Mouse (Mus musculus) heart, adult 2 months (tissue): ENCODE results near the gene Opn1sw. TPM values are rescaled to one million over a fixed set of nuclear protein-coding genes. Genes with fewer than 3 reads are reported as not detected.
"Not testable (repeated sequence)": the region's sequence is repeated elsewhere in the genome, so short reads cannot be mapped to it uniquely, and the experiment has no call there.

Experiments
- DNase-seq, 2 experiments: peaks; one replicate each; pipeline ENCODE4 v3.0.0; 2021
- H3K27ac ChIP-seq: fragments of 200-600 bp; 2 replicates; pipeline ENCODE4 v1.8.1; 2022
- H3K27me3 ChIP-seq: fragments of 200-500 bp; 2 replicates; pipeline ENCODE4 v1.6.1; 2012; ENCODE audit warnings: mild to moderate bottlenecking, low read length, inconsistent platforms, mixed read lengths; ENCODE audit not compliant: control insufficient read depth, insufficient read depth
- H3K36me3 ChIP-seq: fragments of 200-500 bp; 2 replicates; pipeline ENCODE4 v1.6.1; 2012; ENCODE audit warnings: low read length, inconsistent platforms; ENCODE audit not compliant: control insufficient read depth, insufficient read depth
- H3K4me1 ChIP-seq: fragments of 200-500 bp; 2 replicates; pipeline ENCODE4 v1.6.1; 2011; ENCODE audit warnings: low read length; ENCODE audit not compliant: control insufficient read depth, insufficient read depth
- H3K4me3 ChIP-seq: fragments of 200-600 bp; 2 replicates; pipeline ENCODE4 v1.8.1; 2022
- H3K79me2 ChIP-seq: fragments of 200-500 bp; replicated peaks from 2 replicates; pipeline ENCODE4 v1.6.1; 2012; ENCODE audit warnings: mild to moderate bottlenecking, inconsistent platforms, low read length, moderate library complexity, mixed read lengths; ENCODE audit not compliant: control insufficient read depth, insufficient read depth
- H3K9ac ChIP-seq: fragments of 200-500 bp; 2 replicates; pipeline ENCODE4 v1.6.1; 2012; ENCODE audit warnings: low read depth, mild to moderate bottlenecking, control low read depth, inconsistent platforms, low read length, mixed read lengths
- CTCF ChIP-seq: fragments of 200-600 bp; IDR thresholded peaks from 2 replicates; pipeline ENCODE4 v1.8.1; 2022; ENCODE audit warnings: antibody characterized with exemption, mild to moderate bottlenecking, moderate library complexity
- EP300 ChIP-seq: fragments of 200-500 bp; IDR thresholded peaks from 2 replicates; pipeline ENCODE4 v1.6.1; 2011; ENCODE audit warnings: low read depth, low read length, control low read depth; ENCODE audit not compliant: insufficient read depth
- POLR2A ChIP-seq: fragments of 200-500 bp; IDR thresholded peaks from 2 replicates; pipeline ENCODE4 v1.6.1; 2011; ENCODE audit warnings: mild to moderate bottlenecking, low read depth, low read length, control low read depth; ENCODE audit not compliant: insufficient read depth
- WGBS: fragments of 180-500 bp; shearing (Covaris S2); methylation state at CpG from one replicate; pipeline ENCODE4 v1.1.7; 2018; 5-methylcytosine and 5-hydroxymethylcytosine counted together
- intact Hi-C: fragments of 180-260 bp; cut with DNase I; formaldehyde crosslinking; loops from one replicate; pipeline ENCODE4 v1.15.1; 2025
- polyA plus RNA-seq: library from polyadenylated mRNA; depleted of rRNA; stranded (reverse); fragments of >200 nt; gene quantifications from 2 replicates; pipeline ENCODE4 v1.2.3, GENCODE M21; 2012
- total RNA-seq, 2 experiments: library from RNA; stranded (reverse); gene quantifications; 2 replicates each; pipeline ENCODE4 v1.2.3; 2021

Gene Opn1sw
- total and polyA plus RNA-seq, 3 experiments: not detected

- Histone ChIP-seq H3K36me3 (no peaks in the 10 kb centered on the region), H3K9ac (no peak overlapping the region), H3K4me1 (peaks cover 4% of the 10 kb centered on the region; the same call in 1 of the 2 replicates), H3K79me2 (no peaks in the 10 kb centered on the region), H3K27ac (no peak overlapping the region), H3K27me3 (no peaks in the 10 kb centered on the region; the same call in 1 of the 2 replicates), H3K4me3 (no peak overlapping the region)
- no peak for DNase-seq
- intact Hi-C loops: loop anchor here (5.0 to 10.0 kb wide), 2 partner anchors 95 to 253 kb away; no protein-coding TSS in a partner anchor
- WGBS: 62% methylated on average over 4 of the region's 4 CpGs
- TF ChIP-seq CTCF (peak; percentile 57), EP300 (no peak)
Observed at GRCm38 (mm10) chr6:29391802-29392201, 3.5 kb upstream of the Opn1sw start.

GRCm38 (mm10) chr6:29391241-29391640 is 3.0 kb upstream of the Opn1sw start:
- WGBS: 67% methylated on average over 8 of the region's 8 CpGs
- H3K27me3 ChIP-seq, H3K4me1 ChIP-seq, H3K27ac ChIP-seq, H3K79me2 ChIP-seq, DNase-seq, H3K9ac ChIP-seq, H3K36me3 ChIP-seq, H3K4me3 ChIP-seq: not testable (repeated sequence)
- intact Hi-C loops: loop anchor here (5.0 to 10.0 kb wide), 2 partner anchors 96 to 254 kb away; no protein-coding TSS in a partner anchor

- not testable (repeated sequence) for H3K4me1 ChIP-seq, H3K27me3 ChIP-seq, H3K79me2 ChIP-seq, H3K9ac ChIP-seq, H3K4me3 ChIP-seq, DNase-seq, H3K27ac ChIP-seq, H3K36me3 ChIP-seq
- intact Hi-C loops: loop anchor here (5.0 to 10.0 kb wide), 2 partner anchors 97 to 254 kb away; no protein-coding TSS in a partner anchor
- 77% methylated on average over 1 of the region's 1 CpGs for WGBS
Observed at GRCm38 (mm10) chr6:29390500-29390899, 2.2 kb upstream of the Opn1sw start.

GRCm38 (mm10) chr6:29389425-29389824 is 1.2 kb upstream of the Opn1sw start:
- Histone ChIP-seq H3K4me3 (no peak overlapping the region), H3K27ac (no peak overlapping the region), H3K36me3 (no peaks in the 10 kb centered on the region), H3K79me2 (no peaks in the 10 kb centered on the region), H3K4me1 (peaks cover 2% of the 10 kb centered on the region; the same call in 1 of the 2 replicates), H3K9ac (no peak overlapping the region), H3K27me3 (no peaks in the 10 kb centered on the region; the same call in 1 of the 2 replicates)
- intact Hi-C loops: loop anchor here (1.0 kb wide), 1 partner anchor 42 kb away; no protein-coding TSS in a partner anchor
- no peak for TF ChIP-seq CTCF
- peak in 1 of 2 experiments; percentile 11 for DNase-seq
- WGBS: 37% methylated on average over 9 of the region's 9 CpGs

GRCm38 (mm10) chr6:29388606-29389080 is 375 bp upstream of the Opn1sw start:
- Histone ChIP-seq H3K36me3 (no peaks in the 10 kb centered on the region), H3K4me1 (peaks cover 2% of the 10 kb centered on the region; the same call in 1 of the 2 replicates), H3K79me2 (no peaks in the 10 kb centered on the region), H3K9ac (no peak overlapping the region), H3K4me3 (no peak overlapping the region), H3K27me3 (no peaks in the 10 kb centered on the region), H3K27ac (no peak overlapping the region)
- 0 out of 2 replicates have a peak, but pooled peaks have one; percentile 36 for TF ChIP-seq EP300
- no peak for TF ChIP-seq POLR2A
- no peak for TF ChIP-seq CTCF
- intact Hi-C loops: loop anchor here (1.0 kb wide), 1 partner anchor 43 kb away; no protein-coding TSS in a partner anchor
- 2% methylated on average over 11 of the region's 11 CpGs for WGBS
- DNase-seq: peak; percentile 90 to 92

- intact Hi-C loops: no loop called here
- no peak for DNase-seq
- no peaks in the 10 kb centered on the region for H3K36me3 ChIP-seq
- no peaks in the 10 kb centered on the region for H3K27me3 ChIP-seq
- H3K9ac ChIP-seq: no peak overlapping the region
- no peak for TF ChIP-seq POLR2A
- no peak for TF ChIP-seq EP300
- no peak for TF ChIP-seq CTCF
- WGBS: 72% methylated on average over 2 of the region's 2 CpGs
- H3K27ac ChIP-seq: no peak overlapping the region
- H3K4me3 ChIP-seq: no peak overlapping the region
- no peaks in the 10 kb centered on the region for H3K4me1 ChIP-seq
- no peaks in the 10 kb centered on the region for H3K79me2 ChIP-seq
Observed at GRCm38 (mm10) chr6:29382442-29382841, 5.8 kb downstream of the Opn1sw start.

- H3K27me3 ChIP-seq: no peaks in the 10 kb centered on the region
- H3K4me3 ChIP-seq: no peak overlapping the region
- H3K36me3 ChIP-seq: no peaks in the 10 kb centered on the region
- DNase-seq: no peak
- no peaks in the 10 kb centered on the region for H3K79me2 ChIP-seq
- H3K4me1 ChIP-seq: no peaks in the 10 kb centered on the region
- no peak overlapping the region for H3K9ac ChIP-seq
- TF ChIP-seq CTCF: no peak
- no peak for TF ChIP-seq EP300
- no peak for TF ChIP-seq POLR2A
- 92% methylated on average over 6 of the region's 6 CpGs for WGBS
- intact Hi-C loops: no loop called here
- no peak overlapping the region for H3K27ac ChIP-seq
Observed at GRCm38 (mm10) chr6:29379954-29380353, 8.3 kb downstream of the Opn1sw start.
